Mouse (Mus musculus) CH12.LX (cell line): Measurements from ENCODE around the gene Vwf. TPM values are rescaled to one million over a fixed set of nuclear protein-coding genes. Genes with fewer than 3 reads are reported as not detected.

Source experiments
- DNase-seq: peaks from one replicate; pipeline ENCODE4 v3.0.0-alpha.2; 2013; ENCODE audit errors: extremely low read depth
- H3K27ac ChIP-seq: 2 replicates; pipeline ENCODE4 v1.5.1; 2012; ENCODE audit warnings: low read depth, mild to moderate bottlenecking, control low read depth, moderate library complexity; ENCODE audit not compliant: insufficient read depth
- H3K27me3 ChIP-seq: replicated peaks from 2 replicates; pipeline ENCODE3; 2012; ENCODE audit warnings: inconsistent platforms
- H3K36me3 ChIP-seq, 2 experiments: replicated peaks in 1 of 2; 2 replicates each; pipeline versions ENCODE3 to v1.6.1; 2012; ENCODE audit warnings: inconsistent platforms in 1 of 2, low read length in 1 of 2, mild to moderate bottlenecking in 1 of 2, mixed read lengths in 1 of 2, moderate library complexity in 1 of 2; ENCODE audit not compliant: control insufficient read depth in 1 of 2, insufficient read depth in 1 of 2
- H3K4me1 ChIP-seq, 2 experiments: 2 replicates each; pipeline ENCODE4 v1.6.1; 2012; ENCODE audit warnings: inconsistent platforms in 1 of 2, moderate library complexity in 1 of 2; ENCODE audit not compliant: insufficient read depth in 2 of 2, control insufficient read depth in 1 of 2
- H3K4me2 ChIP-seq: 2 replicates; pipeline ENCODE4 v1.6.1; 2012; ENCODE audit warnings: low read depth, mild to moderate bottlenecking, control low read depth; ENCODE audit not compliant: poor library complexity, insufficient read depth, severe bottlenecking
- H3K4me3 ChIP-seq, 3 experiments: fragments of 150-350 bp in 1 of 3; sonication (generic) in 1 of 3; replicated peaks in 1 of 3; 2 replicates each; pipeline versions ENCODE3 to v1.5.1; 2011 to 2012; ENCODE audit warnings: low read depth in 2 of 3, low read length in 2 of 3, mild to moderate bottlenecking in 2 of 3, moderate library complexity in 2 of 3, control low read depth in 1 of 3, improper control_type of control experiment in 1 of 3, inconsistent platforms in 1 of 3, mixed read lengths in 1 of 3; ENCODE audit not compliant: poor library complexity in 1 of 3
- H3K79me2 ChIP-seq: replicated peaks from 2 replicates; pipeline ENCODE4 v1.6.1; 2012; ENCODE audit warnings: mild to moderate bottlenecking, moderate library complexity; ENCODE audit not compliant: control insufficient read depth, poor library complexity, insufficient read depth, severe bottlenecking; ENCODE audit errors: extremely low read depth
- H3K9ac ChIP-seq: 2 replicates; pipeline ENCODE4 v1.6.1; 2012; ENCODE audit warnings: low read depth, mild to moderate bottlenecking, control low read depth, moderate library complexity; ENCODE audit not compliant: insufficient read depth
- H3K9me3 ChIP-seq: replicated peaks from 2 replicates; pipeline ENCODE3; 2012; ENCODE audit warnings: low read length, inconsistent platforms, mixed read lengths
- CHD1 ChIP-seq: IDR thresholded peaks from 2 replicates; pipeline ENCODE4 v1.6.1; 2012; ENCODE audit warnings: low read depth, low read length, improper control_type of control experiment, inconsistent platforms
- CHD2 ChIP-seq: IDR thresholded peaks from 2 replicates; pipeline ENCODE4 v1.6.1; 2011; ENCODE audit warnings: low read length, improper control_type of control experiment
- CTCF ChIP-seq, 2 experiments: IDR thresholded peaks in 1 of 2; conservative IDR thresholded peaks in 1 of 2; 2 replicates each; pipeline ENCODE4 v1.5.1; 2011 to 2012; ENCODE audit warnings: low read depth in 2 of 2, low read length in 2 of 2, improper control_type of control experiment in 1 of 2, inconsistent platforms in 1 of 2, mild to moderate bottlenecking in 1 of 2, moderate library complexity in 1 of 2
- E2F4 ChIP-seq: IDR thresholded peaks from 2 replicates; pipeline ENCODE4 v1.6.1; 2011; ENCODE audit warnings: low read depth, low read length, improper control_type of control experiment; ENCODE audit not compliant: insufficient replicate concordance
- ELF1 ChIP-seq: IDR thresholded peaks from 2 replicates; pipeline ENCODE4 v1.6.1; 2014; ENCODE audit warnings: low read depth, mild to moderate bottlenecking, inconsistent platforms, low read length, improper control_type of control experiment
- GABPA ChIP-seq: IDR thresholded peaks from 2 replicates; pipeline ENCODE4 v1.6.1; 2012; ENCODE audit warnings: low read depth, low read length, improper control_type of control experiment, inconsistent platforms; ENCODE audit not compliant: insufficient replicate concordance
- HCFC1 ChIP-seq: IDR thresholded peaks from 2 replicates; pipeline ENCODE4 v1.6.1; 2012; ENCODE audit warnings: low read depth, mild to moderate bottlenecking, inconsistent platforms, low read length, improper control_type of control experiment
- IRF4 ChIP-seq: IDR thresholded peaks from 2 replicates; pipeline ENCODE4 v1.6.1; 2014; ENCODE audit warnings: low read depth, mild to moderate bottlenecking, inconsistent platforms, low read length, improper control_type of control experiment
- JUN ChIP-seq: IDR thresholded peaks from 2 replicates; pipeline ENCODE4 v1.6.1; 2011; ENCODE audit warnings: low read depth, mild to moderate bottlenecking, low read length, improper control_type of control experiment, moderate library complexity; ENCODE audit not compliant: insufficient read depth
- JUND ChIP-seq: conservative IDR thresholded peaks from 2 replicates; pipeline ENCODE4 v1.6.1; 2011; ENCODE audit warnings: low read depth, low read length, improper control_type of control experiment
- KAT2A ChIP-seq: IDR thresholded peaks from 2 replicates; pipeline ENCODE4 v1.6.1; 2012; ENCODE audit warnings: low read length, improper control_type of control experiment, inconsistent platforms; ENCODE audit not compliant: insufficient replicate concordance
- MAZ ChIP-seq: IDR thresholded peaks from 2 replicates; pipeline ENCODE4 v1.6.1; 2012; ENCODE audit warnings: low read depth, mild to moderate bottlenecking, inconsistent platforms, low read length, improper control_type of control experiment, moderate library complexity
- MXI1 ChIP-seq: IDR thresholded peaks from 2 replicates; pipeline ENCODE4 v1.6.1; 2011; ENCODE audit warnings: mild to moderate bottlenecking, low read depth, low read length, improper control_type of control experiment
- MYC ChIP-seq: IDR thresholded peaks from 2 replicates; pipeline ENCODE4 v1.6.1; 2011; ENCODE audit warnings: low read depth, mild to moderate bottlenecking, improper control_type of control experiment, low read length
- NELFE ChIP-seq: IDR thresholded peaks from 2 replicates; pipeline ENCODE4 v1.6.1; 2011; ENCODE audit warnings: low read depth, low read length, improper control_type of control experiment
- NRF1 ChIP-seq: IDR thresholded peaks from 2 replicates; pipeline ENCODE4 v1.6.1; 2014; ENCODE audit warnings: low read depth, mild to moderate bottlenecking, inconsistent platforms, low read length, improper control_type of control experiment, moderate library complexity
- PAX5 ChIP-seq: IDR thresholded peaks from 2 replicates; pipeline ENCODE4 v1.6.1; 2012; ENCODE audit warnings: low read length, inconsistent platforms, mixed read lengths
- POLR2A ChIP-seq: IDR thresholded peaks from 2 replicates; pipeline ENCODE4 v1.6.1; 2011; ENCODE audit warnings: low read depth, mild to moderate bottlenecking, improper control_type of control experiment, low read length
- POLR2AphosphoS2 ChIP-seq: IDR thresholded peaks from 2 replicates; pipeline ENCODE4 v1.6.1; 2011; ENCODE audit warnings: low read depth, low read length, improper control_type of control experiment
- RAD21 ChIP-seq: IDR thresholded peaks from 2 replicates; pipeline ENCODE4 v1.6.1; 2011; ENCODE audit warnings: low read depth, mild to moderate bottlenecking, low read length, improper control_type of control experiment, moderate library complexity
- RCOR1 ChIP-seq: conservative IDR thresholded peaks from 2 replicates; pipeline ENCODE4 v1.6.1; 2012; ENCODE audit warnings: low read depth, mild to moderate bottlenecking, inconsistent platforms, low read length, improper control_type of control experiment
- SIN3A ChIP-seq: IDR thresholded peaks from 2 replicates; pipeline ENCODE4 v1.6.1; 2012; ENCODE audit warnings: low read length, improper control_type of control experiment, inconsistent platforms
- SMC3 ChIP-seq: IDR thresholded peaks from 2 replicates; pipeline ENCODE4 v1.6.1; 2011; ENCODE audit warnings: low read depth, low read length, improper control_type of control experiment
- TBP ChIP-seq: conservative IDR thresholded peaks from 2 replicates; pipeline ENCODE4 v1.6.1; 2011; ENCODE audit warnings: low read depth, low read length, improper control_type of control experiment
- TCF12 ChIP-seq: IDR thresholded peaks from 2 replicates; pipeline ENCODE4 v1.6.1; 2014; ENCODE audit warnings: low read depth, mild to moderate bottlenecking, inconsistent platforms, low read length, improper control_type of control experiment
- UBTF ChIP-seq: IDR thresholded peaks from 2 replicates; pipeline ENCODE4 v1.6.1; 2012; ENCODE audit warnings: low read depth, mild to moderate bottlenecking, inconsistent platforms, low read length, improper control_type of control experiment, moderate library complexity
- USF1 ChIP-seq: IDR thresholded peaks from 2 replicates; pipeline ENCODE4 v1.6.1; 2014; ENCODE audit warnings: low read depth, mild to moderate bottlenecking, inconsistent platforms, low read length, improper control_type of control experiment
- USF2 ChIP-seq: conservative IDR thresholded peaks from 2 replicates; pipeline ENCODE4 v1.6.1; 2011; ENCODE audit warnings: low read depth, low read length, improper control_type of control experiment
- ZC3H11A ChIP-seq: IDR thresholded peaks from 2 replicates; pipeline ENCODE4 v1.6.1; 2012; ENCODE audit warnings: low read depth, mild to moderate bottlenecking, inconsistent platforms, low read length, improper control_type of control experiment
- ZKSCAN1 ChIP-seq: IDR thresholded peaks from 2 replicates; pipeline ENCODE4 v1.6.1; 2012; ENCODE audit warnings: low read depth, inconsistent platforms, low read length, improper control_type of control experiment, borderline replicate concordance
- ZMIZ1 ChIP-seq: IDR thresholded peaks from 2 replicates; pipeline ENCODE4 v1.6.1; 2012; ENCODE audit warnings: low read depth, mild to moderate bottlenecking, inconsistent platforms, low read length, improper control_type of control experiment
- ZNF384 ChIP-seq: IDR thresholded peaks from 2 replicates; pipeline ENCODE4 v1.6.1; 2012; ENCODE audit warnings: low read depth, low read length, improper control_type of control experiment, inconsistent platforms
- dilution Hi-C: fragments of 300-500 bp; cut with MboI; formaldehyde crosslinking; loops from 2 replicates; pipeline ENCODE4 v1.14.3; 2020; ENCODE audit warnings: low sequenced_read_pairs; ENCODE audit not compliant: extremely low pct_unique_long_range_greater_than_20kb, extremely low pct_ligation_motif_present
- in situ Hi-C: fragments of 300-500 bp; cut with MboI; formaldehyde crosslinking; loops from 3 replicates; pipeline ENCODE4 v1.14.3; 2019; ENCODE audit warnings: low sequenced_read_pairs, low pct_ligation_motif_present, low pct_unique_long_range_greater_than_20kb, mixed read lengths
- polyA plus RNA-seq: library from polyadenylated mRNA; unstranded; fragments of >175 nt; gene quantifications from 2 replicates; pipeline ENCODE4 v1.2.1, GENCODE M21; 2012; ENCODE audit warnings: low read depth; ENCODE audit not compliant: insufficient read length
- total RNA-seq, 2 experiments: library from RNA; depleted of rRNA; stranded (reverse); fragments of 300-350 nt in 1 of 2; fragments of >200 nt in 1 of 2; gene quantifications; 2 replicates each; pipeline ENCODE4 v1.2.3; 2012 to 2014

Vwf gene
- total and polyA plus RNA-seq, 3 experiments: not detected

GRCm38 (mm10) chr6:125597716-125598115 lies 51.1 kb downstream of the Vwf start:
- no peak overlapping the region for H3K4me3 ChIP-seq
- dilution Hi-C loops: no loop called here
- H3K27me3 ChIP-seq: peaks cover 98% of the 10 kb centered on the region
- H3K36me3 ChIP-seq: no peaks in the 10 kb centered on the region
- TF ChIP-seq SIN3A: no peak
- no peak for TF ChIP-seq UBTF
- no peak for TF ChIP-seq CHD2
- no peak for TF ChIP-seq TBP
- no peak for TF ChIP-seq POLR2AphosphoS2
- no peak for TF ChIP-seq E2F4
- TF ChIP-seq USF1: no peak
- H3K27ac ChIP-seq: no peak overlapping the region
- H3K9ac ChIP-seq: no peak overlapping the region
- in situ Hi-C loops: no loop called here
- H3K79me2 ChIP-seq: no peaks in the 10 kb centered on the region
- H3K4me2 ChIP-seq: no peak overlapping the region
- no peak for DNase-seq
- no peaks in the 10 kb centered on the region for H3K9me3 ChIP-seq
- no peaks in the 10 kb centered on the region for H3K4me1 ChIP-seq

- no peak overlapping the region for H3K9ac ChIP-seq
- H3K9me3 ChIP-seq: no peaks in the 10 kb centered on the region
- no peak overlapping the region for H3K4me2 ChIP-seq
- peak; percentile 59 for DNase-seq
- dilution Hi-C loops (no loop called here), in situ Hi-C loops (loop anchor here (5.0 to 25.0 kb wide), 3 partner anchors 178 to 887 kb away; no protein-coding TSS in a partner anchor)
- no peak overlapping the region for H3K4me3 ChIP-seq
- H3K27ac ChIP-seq: no peak overlapping the region
- no peaks in the 10 kb centered on the region for H3K36me3 ChIP-seq
- no peaks in the 10 kb centered on the region for H3K79me2 ChIP-seq
- peaks cover 98% of the 10 kb centered on the region for H3K27me3 ChIP-seq
- H3K4me1 ChIP-seq: no peaks in the 10 kb centered on the region
- TF ChIP-seq MXI1: no peak
- 0 out of 2 replicates have a peak, but pooled peaks have one; percentile 18 for TF ChIP-seq MYC
- no peak for TF ChIP-seq USF1
- TF ChIP-seq POLR2A: no peak
- no peak for TF ChIP-seq HCFC1
- TF ChIP-seq ZKSCAN1: no peak
- TF ChIP-seq JUN: no peak
- peak; percentile 93 for TF ChIP-seq CTCF (conservative IDR thresholded peaks at IDR 0.05 in 1 of 2, IDR thresholded peaks at IDR 0.05 in 1 of 2; ENCODE audit: low read depth in 2 of 2, low read length in 2 of 2)
- TF ChIP-seq ZC3H11A: peak; percentile 89
- peak; percentile 94 for TF ChIP-seq RAD21
- no peak for TF ChIP-seq KAT2A
- no peak for TF ChIP-seq USF2
- TF ChIP-seq RCOR1: no peak
- no peak for TF ChIP-seq CHD1
- TF ChIP-seq POLR2AphosphoS2: no peak
- TF ChIP-seq MAZ: no peak
- no peak for TF ChIP-seq TBP
- no peak for TF ChIP-seq GABPA
- TF ChIP-seq ELF1: no peak
- TF ChIP-seq ZMIZ1: no peak
- TF ChIP-seq ZNF384: no peak
- no peak for TF ChIP-seq JUND
- TF ChIP-seq SIN3A: no peak
- TF ChIP-seq UBTF: no peak
- no peak for TF ChIP-seq CHD2
- peak; percentile 98 for TF ChIP-seq SMC3
- no peak for TF ChIP-seq PAX5
- TF ChIP-seq NELFE: peak; percentile 39; the same call in 1 of the 2 replicates
- no peak for TF ChIP-seq NRF1
- TF ChIP-seq IRF4: 0 out of 2 replicates have a peak, but pooled peaks have one; percentile 40
- TF ChIP-seq TCF12: no peak
These were observed 53.5 kb downstream of the Vwf start for GRCm38 (mm10) chr6:125600036-125600558.
